Mouse (Mus musculus) erythroblast, embryonic 14.5 days (primary cell): ENCODE results near the gene Gm45808.

Experiments
- GATA1 ChIP-seq: IDR thresholded peaks from 2 replicates; pipeline ENCODE4 v1.6.1; 2012; ENCODE audit warnings: low read length, inconsistent platforms, mixed read lengths
- TAL1 ChIP-seq: IDR thresholded peaks from 3 replicates; pipeline ENCODE4 v1.6.1; 2012; ENCODE audit warnings: low read length, inconsistent platforms, mixed read lengths

- TF ChIP-seq GATA1, result no peak
- no peak for TF ChIP-seq TAL1
Measured at GRCm38 (mm10) chr7:45467090-45467670, 19.4 kb downstream of the Gm45808 start.
